Mouse (Mus musculus) olfactory bulb, adult 2 months (tissue): ENCODE data around the gene Aox2. TPM values are rescaled to one million over a fixed set of nuclear protein-coding genes. Genes with fewer than 3 reads are reported as not detected.

Source experiments
- H3K27ac ChIP-seq: fragments of 200-500 bp; 2 replicates; pipeline ENCODE4 v1.5.1; 2012; ENCODE audit warnings: low read depth, low read length; ENCODE audit not compliant: insufficient read depth
- H3K4me1 ChIP-seq: fragments of 200-500 bp; 2 replicates; pipeline ENCODE4 v1.6.1; 2012; ENCODE audit warnings: low read length; ENCODE audit not compliant: control insufficient read depth, insufficient read depth
- H3K4me3 ChIP-seq: fragments of 200-500 bp; 2 replicates; pipeline ENCODE4 v1.5.1; 2012; ENCODE audit warnings: mild to moderate bottlenecking, low read depth, low read length, moderate library complexity; ENCODE audit not compliant: insufficient read depth
- CTCF ChIP-seq: fragments of 200-500 bp; IDR thresholded peaks from 2 replicates; pipeline ENCODE4 v1.5.1; 2012; ENCODE audit warnings: low read depth, mild to moderate bottlenecking, low read length, moderate library complexity; ENCODE audit not compliant: insufficient read depth
- POLR2A ChIP-seq: fragments of 200-500 bp; IDR thresholded peaks from 2 replicates; pipeline ENCODE4 v1.6.1; 2012; ENCODE audit warnings: mild to moderate bottlenecking, low read depth, low read length, moderate library complexity; ENCODE audit not compliant: insufficient read depth
- WGBS: fragments of 180-500 bp; shearing (Covaris S2); methylation state at CpG from one replicate; pipeline ENCODE4 v1.1.7; 2018; 5-methylcytosine and 5-hydroxymethylcytosine counted together
- polyA plus RNA-seq: library from polyadenylated mRNA; stranded (reverse); fragments of >200 nt; gene quantifications from 2 replicates; pipeline ENCODE4 v1.2.4, GENCODE M21; 2012; ENCODE audit warnings: low replicate concordance; ENCODE audit not compliant: missing spikeins, insufficient read depth, insufficient read length

Aox2 gene
- polyA plus RNA-seq, 1 experiment: not detected

DNA sequence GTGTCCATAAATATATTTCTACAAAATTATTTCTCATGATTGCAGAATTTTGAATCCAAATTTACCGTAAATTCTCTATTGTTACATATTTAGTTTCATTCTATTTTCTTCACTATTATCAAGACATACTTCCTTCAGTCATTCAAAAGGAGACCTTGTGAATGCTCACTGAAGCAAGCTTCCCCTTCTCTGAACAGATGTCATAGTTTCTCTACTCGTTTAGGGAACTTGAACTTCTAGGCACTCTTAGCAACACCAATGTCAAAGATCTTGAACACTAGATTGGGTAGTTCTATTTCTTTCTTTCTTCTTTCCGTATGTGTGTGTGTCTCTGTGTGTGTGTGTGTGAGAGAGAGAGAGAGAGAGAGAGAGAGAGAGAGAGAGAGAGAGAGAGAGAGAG, 33.6 kb upstream of the Aox2 start:
- Histone ChIP-seq H3K27ac (no peak overlapping the region), H3K4me3 (no peak overlapping the region), H3K4me1 (no peaks in the 10 kb centered on the region)
- 79% methylated on average over 3 of the region's 3 CpGs for WGBS
- TF ChIP-seq CTCF (no peak), POLR2A (no peak)

- Histone ChIP-seq H3K4me3 (no peak overlapping the region), H3K4me1 (no peaks in the 10 kb centered on the region), H3K27ac (no peak overlapping the region)
- 76% methylated on average over 1 of the region's 1 CpGs for WGBS
- TF ChIP-seq POLR2A (no peak), CTCF (no peak)
These were observed 29.6 kb upstream of the Aox2 start for GRCm38 (mm10) chr1:58248518-58248917.

DNA sequence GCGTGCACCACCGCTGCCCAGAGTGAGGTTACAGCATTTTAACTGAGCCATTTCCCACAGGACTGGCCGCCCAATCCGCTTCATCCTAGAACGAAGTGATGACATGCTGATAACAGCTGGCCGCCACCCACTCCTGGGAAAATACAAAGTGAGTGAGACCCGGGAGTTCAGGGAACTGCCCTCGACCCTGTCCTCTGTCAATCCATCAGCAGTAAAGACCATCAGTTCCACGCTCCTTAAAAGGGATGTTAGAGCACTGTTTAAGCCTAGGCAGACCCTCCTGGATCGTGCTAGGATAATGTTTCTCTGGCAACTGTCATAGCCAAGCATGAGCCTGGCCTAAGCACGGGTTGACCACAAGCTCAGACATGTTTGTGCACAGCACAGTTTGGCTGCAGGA, 24.7 kb upstream of the Aox2 start:
- 91% methylated on average over 11 of the region's 11 CpGs for WGBS
- Histone ChIP-seq H3K4me3 (no peak overlapping the region), H3K27ac (no peak overlapping the region), H3K4me1 (no peaks in the 10 kb centered on the region)
- no peak for TF ChIP-seq CTCF
- no peak for TF ChIP-seq POLR2A

DNA sequence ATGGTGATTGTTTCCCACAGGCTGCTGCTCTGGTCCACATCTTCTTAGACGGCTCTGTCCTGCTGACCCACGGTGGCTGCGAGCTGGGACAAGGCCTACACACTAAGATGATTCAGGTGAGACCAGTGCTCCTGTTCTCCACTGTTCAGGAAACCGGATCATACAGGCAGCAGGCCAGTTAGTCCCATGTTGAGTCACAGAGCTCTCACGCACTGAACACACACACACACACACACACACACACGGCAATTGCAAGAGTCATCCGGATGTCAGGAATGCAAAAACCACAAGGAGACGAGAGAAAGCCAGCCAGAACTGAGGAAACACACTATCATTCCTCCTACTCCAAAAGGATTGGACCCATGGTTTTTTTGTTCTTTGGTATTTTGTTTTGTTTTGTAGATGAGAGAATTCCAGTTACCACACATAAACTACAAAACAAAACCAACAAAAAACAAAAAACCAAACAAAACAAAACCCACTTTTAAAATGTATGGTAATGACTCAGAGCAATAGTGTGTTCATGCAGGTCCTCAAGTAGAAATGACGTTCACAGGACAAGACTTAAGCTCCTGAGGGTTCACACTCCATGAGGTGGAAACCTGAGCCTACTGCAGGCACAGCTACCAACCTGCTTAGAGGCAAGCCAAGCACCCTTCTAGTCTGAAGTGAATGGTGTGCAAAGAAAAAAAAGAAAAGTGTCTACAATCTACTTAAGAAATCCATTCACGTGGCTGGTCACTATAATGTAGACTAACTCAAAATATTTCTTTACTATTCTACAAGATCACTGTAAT, 20.7 kb upstream of the Aox2 start:
- 82% methylated on average over 10 of the region's 10 CpGs for WGBS
- H3K4me1 ChIP-seq: no peaks in the 10 kb centered on the region
- H3K27ac ChIP-seq: no peak overlapping the region
- no peak overlapping the region for H3K4me3 ChIP-seq
- TF ChIP-seq POLR2A (no peak), CTCF (no peak)

- H3K4me1 ChIP-seq: no peaks in the 10 kb centered on the region
- TF ChIP-seq POLR2A: no peak
- no peak for TF ChIP-seq CTCF
- H3K4me3 ChIP-seq: no peak overlapping the region
- 88% methylated on average over 3 of the region's 3 CpGs for WGBS
- no peak overlapping the region for H3K27ac ChIP-seq
These were observed 17.8 kb upstream of the Aox2 start for GRCm38 (mm10) chr1:58260311-58260710.

DNA sequence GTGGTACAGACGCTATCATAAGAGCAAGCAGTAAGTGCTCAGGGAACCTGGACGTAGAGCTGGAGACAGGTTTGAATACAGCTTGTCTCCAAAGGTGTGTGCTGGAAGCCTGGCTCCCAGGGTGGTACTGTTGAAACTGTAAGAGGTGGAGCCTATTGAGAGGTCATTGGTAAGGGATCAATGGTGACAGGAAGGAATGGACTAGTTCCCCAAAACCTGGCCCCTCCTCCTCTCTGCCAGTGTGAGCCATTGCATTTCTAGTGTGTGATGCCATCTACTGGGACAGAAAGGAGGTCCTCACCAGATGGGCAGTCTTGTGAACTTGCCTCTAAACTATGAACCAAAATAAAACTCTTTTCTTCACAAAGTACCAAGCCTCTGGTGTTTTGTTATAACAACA, 9.9 kb upstream of the Aox2 start:
- Histone ChIP-seq H3K27ac (no peak overlapping the region), H3K4me3 (no peak overlapping the region), H3K4me1 (no peaks in the 10 kb centered on the region)
- WGBS: 86% methylated on average over 2 of the region's 2 CpGs
- TF ChIP-seq POLR2A (no peak), CTCF (no peak)

DNA sequence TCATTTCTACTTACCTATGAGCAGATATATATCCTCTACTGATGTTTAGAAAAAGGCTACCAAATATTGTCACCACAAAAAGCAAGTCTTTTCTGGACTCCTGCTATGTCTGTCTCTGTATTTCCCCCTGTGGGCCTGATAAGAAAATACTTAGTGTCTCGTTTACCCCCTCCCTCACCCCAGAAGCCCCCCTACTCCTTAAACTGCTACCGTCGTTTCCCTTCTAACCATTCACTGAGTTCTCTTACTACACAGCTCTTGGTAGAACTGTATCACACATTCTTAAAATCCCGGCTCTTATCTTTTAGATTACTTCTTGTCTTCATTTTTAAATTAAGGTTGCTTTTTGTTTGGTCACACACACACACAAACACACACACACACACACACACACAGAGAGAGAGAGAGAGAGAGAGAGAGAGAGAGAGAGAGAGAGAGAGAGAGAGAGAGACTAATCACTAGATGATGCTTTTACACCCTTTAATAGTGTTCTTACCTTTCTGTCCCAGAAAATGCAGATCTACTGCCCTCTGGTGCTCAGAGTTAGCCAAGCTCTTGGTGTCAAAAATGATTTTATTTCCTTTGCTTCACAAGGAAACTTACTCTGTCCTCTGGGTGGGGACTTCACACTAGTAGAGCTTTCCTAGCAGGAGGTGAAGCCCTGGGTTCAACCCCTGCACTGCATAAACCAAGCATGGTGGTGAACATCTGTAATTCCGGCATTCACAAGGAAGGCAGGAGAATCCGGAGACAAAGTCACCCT, 7.1 kb upstream of the Aox2 start:
- 47% methylated on average over 6 of the region's 6 CpGs for WGBS
- Histone ChIP-seq H3K4me3 (no peak overlapping the region), H3K27ac (no peak overlapping the region), H3K4me1 (no peaks in the 10 kb centered on the region)
- no peak for TF ChIP-seq CTCF
- TF ChIP-seq POLR2A: no peak

- 34% methylated on average over 9 of the region's 9 CpGs for WGBS
- no peak overlapping the region for H3K27ac ChIP-seq
- no peak for TF ChIP-seq POLR2A
- no peak for TF ChIP-seq CTCF
- H3K4me1 ChIP-seq: no peaks in the 10 kb centered on the region
- no peak overlapping the region for H3K4me3 ChIP-seq
These were observed 2.2 kb upstream of the Aox2 start for GRCm38 (mm10) chr1:58275879-58276278.

DNA sequence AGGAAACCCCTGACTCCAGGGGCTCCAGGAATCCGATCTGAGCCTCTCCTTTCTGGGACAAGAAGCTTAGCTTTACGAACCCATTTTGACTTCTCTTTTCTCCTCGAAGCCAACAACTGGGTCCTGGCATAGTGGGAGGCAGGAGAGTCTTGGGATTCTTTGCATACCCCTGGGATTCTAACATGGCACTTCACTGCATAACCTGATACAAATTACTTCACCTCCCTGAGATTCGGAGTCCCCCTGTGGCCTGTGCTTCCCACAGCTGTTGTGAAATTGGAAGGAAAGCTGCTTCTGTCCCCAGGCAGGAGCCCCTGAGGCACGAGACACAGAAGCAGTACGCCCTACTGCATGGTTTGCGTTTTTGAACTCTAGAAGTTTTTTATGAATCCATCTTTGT, 387 bp downstream of the Aox2 start:
- WGBS: 79% methylated on average over 7 of the region's 7 CpGs
- H3K4me3 ChIP-seq: no peak overlapping the region
- no peak for TF ChIP-seq POLR2A
- no peak for TF ChIP-seq CTCF
- no peak overlapping the region for H3K27ac ChIP-seq
- H3K4me1 ChIP-seq: no peaks in the 10 kb centered on the region
